Mouse (Mus musculus) G1E (cell line): ENCODE measurements at regions not wholly inside any gene's neighbourhood (a gene's known extent, or its start where the extent isn't known, plus 50 kb on each side); places are given as distances from the start of the nearest gene placed in this dataset.

Source experiments
- ATAC-seq: 2 replicates; pipeline ENCODE4 v1.8.0; 2016; ENCODE audit warnings: mild to moderate bottlenecking; ENCODE audit not compliant: insufficient number of reproducible peaks, poor library complexity, low FRiP score, severe bottlenecking; ENCODE audit errors: extremely low read depth
- DNase-seq: peaks from one replicate; pipeline ENCODE4 v3.0.0; 2012; ENCODE audit warnings: low spot score
- H3K27me3 ChIP-seq: 2 replicates; pipeline ENCODE4 v1.6.1; 2012; ENCODE audit warnings: mild to moderate bottlenecking, low read length, inconsistent platforms; ENCODE audit not compliant: insufficient read depth
- H3K36me3 ChIP-seq: replicated peaks from 2 replicates; pipeline ENCODE3; 2012; ENCODE audit warnings: mild to moderate bottlenecking, inconsistent platforms
- H3K4me1 ChIP-seq: 2 replicates; pipeline ENCODE4 v1.6.1; 2012; ENCODE audit warnings: low read depth, low read length, inconsistent platforms, mixed read lengths; ENCODE audit not compliant: insufficient read depth
- H3K4me3 ChIP-seq: 2 replicates; pipeline ENCODE4 v1.5.1; 2012; ENCODE audit warnings: low read depth, mild to moderate bottlenecking, inconsistent platforms, low read length, moderate library complexity, mixed read lengths
- H3K9me3 ChIP-seq: replicated peaks from 2 replicates; pipeline ENCODE4 v1.6.1; 2012; ENCODE audit warnings: inconsistent platforms
- CTCF ChIP-seq: IDR thresholded peaks from 2 replicates; pipeline ENCODE4 v1.5.1; 2012; ENCODE audit warnings: low read depth, low read length, inconsistent platforms, mixed read lengths
- GATA1 ChIP-seq: IDR thresholded peaks from 2 replicates; pipeline ENCODE4 v1.6.1; 2012; ENCODE audit warnings: borderline replicate concordance, low read length, inconsistent platforms, mixed read lengths
- GATA2 ChIP-seq: IDR thresholded peaks from 2 replicates; pipeline ENCODE4 v1.6.1; 2012; ENCODE audit warnings: low read depth, low read length, inconsistent platforms, borderline replicate concordance
- POLR2AphosphoS5 ChIP-seq: IDR thresholded peaks from 2 replicates; pipeline ENCODE4 v1.6.1; 2012; ENCODE audit warnings: low read depth, low read length, inconsistent platforms; ENCODE audit not compliant: insufficient replicate concordance
- TAL1 ChIP-seq: conservative IDR thresholded peaks from 2 replicates; pipeline ENCODE4 v1.6.1; 2012; ENCODE audit warnings: low read depth, low read length, inconsistent platforms, mixed read lengths

- Histone ChIP-seq H3K4me1 (peaks cover 44% of the 10 kb centered on the region), H3K4me3 (no peak overlapping the region), H3K9me3 (peaks cover 2% of the 10 kb centered on the region), H3K36me3 (no peaks in the 10 kb centered on the region), H3K27me3 (peaks cover 4% of the 10 kb centered on the region; the same call in 1 of the 2 replicates)
- no peak for DNase-seq
- TF ChIP-seq TAL1 (no peak), GATA1 (no peak), GATA2 (no peak), CTCF (no peak)
- no peak for ATAC-seq
These were observed 97.4 kb upstream of the Klf13 start for GRCm38 (mm10) chr7:64036154-64036553.

GRCm38 (mm10) chr7:64035025-64035606, 96.4 kb upstream of the Klf13 start:
- H3K4me1 ChIP-seq: peaks cover 37% of the 10 kb centered on the region
- H3K36me3 ChIP-seq: no peaks in the 10 kb centered on the region
- TF ChIP-seq TAL1 (no peak), CTCF (no peak), GATA1 (no peak), GATA2 (no peak), POLR2AphosphoS5 (no peak)
- DNase-seq (no peak), ATAC-seq (no peak)
- peaks cover 8% of the 10 kb centered on the region; the same call in 1 of the 2 replicates for H3K27me3 ChIP-seq
- H3K4me3 ChIP-seq: no peak overlapping the region
- no peaks in the 10 kb centered on the region for H3K9me3 ChIP-seq

- Histone ChIP-seq H3K27me3 (peaks cover 8% of the 10 kb centered on the region; the same call in 1 of the 2 replicates), H3K4me1 (peaks cover 31% of the 10 kb centered on the region), H3K36me3 (no peaks in the 10 kb centered on the region), H3K4me3 (no peak overlapping the region), H3K9me3 (no peaks in the 10 kb centered on the region)
- no peak for DNase-seq
- no peak for ATAC-seq
- TF ChIP-seq POLR2AphosphoS5 (no peak), CTCF (no peak), GATA2 (no peak), GATA1 (no peak), TAL1 (no peak)
These were observed 95.8 kb upstream of the Klf13 start for GRCm38 (mm10) chr7:64034493-64034892.

DNA sequence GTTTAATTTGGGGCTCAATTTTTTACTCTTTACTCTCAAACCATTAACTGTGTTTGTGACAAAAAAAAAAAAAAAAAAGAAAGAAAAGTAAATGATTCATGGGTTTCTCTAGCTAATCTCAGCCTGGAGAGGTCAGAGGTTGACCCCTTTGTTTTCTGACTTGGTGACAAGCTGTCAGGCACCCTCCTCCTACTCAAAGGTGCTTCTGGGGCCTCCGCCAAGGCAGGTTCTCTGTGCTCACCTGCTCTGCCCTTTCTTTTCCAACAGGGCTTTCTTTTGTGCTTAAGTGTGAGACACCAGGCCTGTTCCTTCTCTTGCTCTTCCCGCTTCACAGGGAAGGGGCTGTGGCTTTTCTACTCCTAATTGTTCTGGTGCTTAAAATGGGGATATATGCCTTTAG, 94.7 kb upstream of the Klf13 start:
- Histone ChIP-seq H3K36me3 (no peaks in the 10 kb centered on the region), H3K9me3 (no peaks in the 10 kb centered on the region), H3K27me3 (peaks cover 8% of the 10 kb centered on the region), H3K4me1 (peaks cover 23% of the 10 kb centered on the region), H3K4me3 (no peak overlapping the region)
- TF ChIP-seq TAL1: no peak
- TF ChIP-seq POLR2AphosphoS5: no peak
- TF ChIP-seq GATA1: no peak
- TF ChIP-seq GATA2: no peak
- TF ChIP-seq CTCF: no peak
- ATAC-seq: no peak
- DNase-seq: no peak

- Histone ChIP-seq H3K9me3 (no peaks in the 10 kb centered on the region), H3K36me3 (no peaks in the 10 kb centered on the region), H3K27me3 (peaks cover 8% of the 10 kb centered on the region), H3K4me1 (peaks cover 23% of the 10 kb centered on the region), H3K4me3 (no peak overlapping the region)
- DNase-seq (no peak), ATAC-seq (no peak)
- TF ChIP-seq CTCF (no peak), TAL1 (no peak), POLR2AphosphoS5 (no peak), GATA1 (no peak), GATA2 (no peak)
These were observed 94.2 kb upstream of the Klf13 start for GRCm38 (mm10) chr7:64032921-64033354.

- Histone ChIP-seq H3K36me3 (no peaks in the 10 kb centered on the region), H3K27me3 (peaks cover 17% of the 10 kb centered on the region), H3K9me3 (no peaks in the 10 kb centered on the region), H3K4me3 (no peak overlapping the region), H3K4me1 (peaks cover 17% of the 10 kb centered on the region)
- ATAC-seq (no peak), DNase-seq (no peak)
- TF ChIP-seq GATA2 (no peak), POLR2AphosphoS5 (no peak), TAL1 (no peak), GATA1 (no peak), CTCF (no peak)
These were observed 91.9 kb upstream of the Klf13 start for GRCm38 (mm10) chr7:64030650-64031049.

DNA sequence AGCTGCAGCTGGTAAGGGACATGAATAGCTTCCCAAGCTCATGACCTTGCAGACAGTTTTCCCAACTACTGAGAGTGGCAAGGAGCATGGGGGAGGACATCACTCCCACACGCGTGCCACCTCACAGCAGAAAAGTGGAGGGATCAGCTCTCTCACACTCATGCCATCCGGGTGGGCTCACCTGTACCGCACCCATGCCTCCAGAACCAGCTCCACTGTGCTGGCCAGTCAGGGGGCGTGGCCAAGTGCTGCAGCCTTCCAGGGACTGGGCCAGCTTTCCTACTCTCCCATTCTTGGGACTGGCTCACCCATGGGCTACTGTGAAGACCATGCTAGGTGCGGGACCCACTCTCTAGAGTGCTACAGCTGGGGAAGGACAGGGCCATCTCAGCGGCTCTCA, 88.4 kb upstream of the Klf13 start:
- Histone ChIP-seq H3K4me3 (no peak overlapping the region; the same call in 1 of the 2 replicates), H3K9me3 (no peaks in the 10 kb centered on the region), H3K4me1 (peaks cover 27% of the 10 kb centered on the region), H3K27me3 (peaks cover 13% of the 10 kb centered on the region), H3K36me3 (no peaks in the 10 kb centered on the region)
- ATAC-seq (no peak), DNase-seq (no peak)
- TF ChIP-seq GATA1 (no peak), POLR2AphosphoS5 (no peak), CTCF (no peak), GATA2 (no peak), TAL1 (no peak)
